Comparison of ENCODE assay signal across 9 mouse cellular contexts in the genomic region with DNA sequence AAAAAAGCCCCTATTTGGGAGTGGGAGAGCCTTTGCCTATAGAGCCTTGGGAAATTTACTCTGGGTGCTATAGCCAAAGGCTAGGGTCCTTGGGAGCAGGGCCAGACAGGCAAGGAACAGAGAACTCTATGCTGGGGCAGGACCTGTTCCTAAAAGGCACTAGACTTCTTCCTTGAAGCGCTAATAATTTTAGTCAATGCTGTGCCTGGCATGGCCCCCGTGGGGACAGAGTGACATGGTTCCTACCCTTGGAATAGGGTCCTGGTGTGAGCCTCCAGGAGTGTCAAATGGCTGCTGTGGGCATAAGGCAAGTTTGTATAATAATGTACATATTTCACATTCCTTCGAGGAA. TPM values are rescaled to one million over a fixed set of nuclear protein-coding genes. Genes with fewer than 3 reads are reported as not detected.
A peak's percentile ranks its signal among the peaks of the same experiment; 100 is the strongest.
DNase-seq lines count a peak whose midpoint lies in the region; ATAC-seq lines count a peak whose summit lies in the region.
"Had no signal": no experiment of that assay in that cellular context is flagged by ENCODE, and none has a peak within 500 bp of the region (broad histone marks: within the 10 kb centered on the region; RNA-seq: fewer than 3 reads in every experiment).

No protein-coding gene starts in this region.

- no peak overlapping the region for H3K9ac ChIP-seq in forebrain, embryonic 15.5 days (replicated peaks)
- H3K9ac ChIP-seq in midbrain, embryonic 11.5 days (ENCODE audit: low read length): no peak overlapping the region
- no peak overlapping the region for H3K9ac ChIP-seq in midbrain, embryonic 14.5 days (replicated peaks; ENCODE audit: low read length)
- peak overlapping the region; percentile 74 for H3K9ac ChIP-seq in intestine, embryonic 16.5 days (ENCODE audit: low read depth, low read length)
- H3K9ac ChIP-seq in neural tube, embryonic 15.5 days (replicated peaks): no peak overlapping the region

- H3K27ac ChIP-seq in forebrain, embryonic 10.5 days: no peak overlapping the region
- H3K27ac ChIP-seq in forebrain, embryonic 15.5 days (replicated peaks): no peak overlapping the region
- H3K27ac ChIP-seq in midbrain, embryonic 11.5 days (ENCODE audit: low read depth, low read length): no peak overlapping the region
- no peak overlapping the region for H3K27ac ChIP-seq in midbrain, embryonic 14.5 days (replicated peaks; ENCODE audit: low read depth, low read length)
- H3K27ac ChIP-seq in intestine, embryonic 16.5 days (ENCODE audit: low read length): no peak overlapping the region
- no peak overlapping the region for H3K27ac ChIP-seq in neural tube, embryonic 15.5 days (replicated peaks)

- H3K4me3 ChIP-seq in forebrain, embryonic 10.5 days: peak overlapping the region; percentile 50
- H3K4me3 ChIP-seq in forebrain, embryonic 15.5 days: no peak overlapping the region
- no peak overlapping the region for H3K4me3 ChIP-seq in midbrain, embryonic 11.5 days (ENCODE audit: low read depth, low read length)
- H3K4me3 ChIP-seq in midbrain, embryonic 14.5 days (replicated peaks; ENCODE audit: low read depth, low read length): no peak overlapping the region
- peak overlapping the region; percentile 55 for H3K4me3 ChIP-seq in intestine, embryonic 16.5 days (ENCODE audit: low read length)
- H3K4me3 ChIP-seq in neural tube, embryonic 15.5 days (replicated peaks): no peak overlapping the region

- no peaks in the 10 kb centered on the region for H3K36me3 ChIP-seq in forebrain, embryonic 10.5 days (replicated peaks)
- no peaks in the 10 kb centered on the region for H3K36me3 ChIP-seq in forebrain, embryonic 15.5 days
- no peaks in the 10 kb centered on the region for H3K36me3 ChIP-seq in midbrain, embryonic 11.5 days (ENCODE audit: control insufficient read depth, insufficient read depth, low read length)
- H3K36me3 ChIP-seq in midbrain, embryonic 14.5 days (ENCODE audit: control insufficient read depth, insufficient read depth, low read length): no peaks in the 10 kb centered on the region
- no peaks in the 10 kb centered on the region for H3K36me3 ChIP-seq in intestine, embryonic 16.5 days (ENCODE audit: control insufficient read depth, insufficient read depth, low read length)
- H3K36me3 ChIP-seq in neural tube, embryonic 15.5 days: no peaks in the 10 kb centered on the region

- no peaks in the 10 kb centered on the region for H3K9me3 ChIP-seq in forebrain, embryonic 10.5 days
- H3K9me3 ChIP-seq in forebrain, embryonic 15.5 days: no peaks in the 10 kb centered on the region
- no peaks in the 10 kb centered on the region for H3K9me3 ChIP-seq in midbrain, embryonic 11.5 days (ENCODE audit: control insufficient read depth, low read length)
- no peaks in the 10 kb centered on the region for H3K9me3 ChIP-seq in midbrain, embryonic 14.5 days (ENCODE audit: control insufficient read depth, low read length)
- H3K9me3 ChIP-seq in intestine, embryonic 16.5 days (ENCODE audit: control insufficient read depth, low read length): no peaks in the 10 kb centered on the region
- H3K9me3 ChIP-seq in neural tube, embryonic 15.5 days (replicated peaks): no peaks in the 10 kb centered on the region

- H3K27me3 ChIP-seq in forebrain, embryonic 10.5 days (ENCODE audit: poor library complexity, severe bottlenecking): no peaks in the 10 kb centered on the region
- no peaks in the 10 kb centered on the region for H3K27me3 ChIP-seq in forebrain, embryonic 15.5 days
- H3K27me3 ChIP-seq in midbrain, embryonic 11.5 days (ENCODE audit: control insufficient read depth, insufficient read depth, low read length): no peaks in the 10 kb centered on the region
- H3K27me3 ChIP-seq in midbrain, embryonic 14.5 days (ENCODE audit: control insufficient read depth, insufficient read depth, low read length): no peaks in the 10 kb centered on the region
- no peaks in the 10 kb centered on the region for H3K27me3 ChIP-seq in intestine, embryonic 16.5 days (replicated peaks; ENCODE audit: control insufficient read depth, insufficient read depth, low read length)
- H3K27me3 ChIP-seq in neural tube, embryonic 15.5 days (replicated peaks): no peaks in the 10 kb centered on the region

- ATAC-seq in forebrain, embryonic 15.5 days (replicated peaks): no peak
- no peak for ATAC-seq in midbrain, embryonic 11.5 days (ENCODE audit: low FRiP score)
- no peak for ATAC-seq in midbrain, embryonic 14.5 days (ENCODE audit: low FRiP score, low TSS enrichment)
- ATAC-seq in intestine, embryonic 16.5 days: peak; percentile 5; the same call in 1 of the 2 replicates
- no peak for ATAC-seq in neural tube, embryonic 15.5 days (ENCODE audit: low FRiP score)
- no peak for ATAC-seq in erythroid progenitor cell, adult 5-6 weeks (replicated peaks; ENCODE audit: low FRiP score, poor library complexity, severe bottlenecking)

- WGBS in forebrain, embryonic 10.5 days: 78% methylated on average over 3 of the region's 3 CpGs
- WGBS in forebrain, embryonic 15.5 days: 78% methylated on average over 3 of the region's 3 CpGs
- WGBS in midbrain, embryonic 11.5 days: 68% methylated on average over 3 of the region's 3 CpGs
- WGBS in midbrain, embryonic 14.5 days: 73% methylated on average over 3 of the region's 3 CpGs
- WGBS in intestine, embryonic 16.5 days: 52% methylated on average over 3 of the region's 3 CpGs
- 63% methylated on average over 3 of the region's 3 CpGs for WGBS in neural tube, embryonic 15.5 days

- no peak for DNase-seq in forebrain, embryonic 10.5 days (ENCODE audit: extremely low spot score, low spot score)
- no peak for DNase-seq in midbrain, embryonic 11.5 days (ENCODE audit: low spot score, missing footprints)
- DNase-seq in midbrain, embryonic 14.5 days: no peak
- no peak for DNase-seq in urinary bladder, postnatal 36 days (ENCODE audit: low spot score in 2 of 2)

- H3K4me2 ChIP-seq in forebrain, embryonic 15.5 days (replicated peaks): no peak overlapping the region
- peak overlapping the region; percentile 37; the same call in 1 of the 2 replicates for H3K4me2 ChIP-seq in midbrain, embryonic 11.5 days
- H3K4me2 ChIP-seq in midbrain, embryonic 14.5 days (ENCODE audit: low read length): no peak overlapping the region
- H3K4me2 ChIP-seq in intestine, embryonic 16.5 days (ENCODE audit: low read depth, low read length): peak overlapping the region; percentile 59
- peak overlapping the region; percentile 47 for H3K4me2 ChIP-seq in neural tube, embryonic 15.5 days

- peaks cover 34% of the 10 kb centered on the region for H3K4me1 ChIP-seq in forebrain, embryonic 10.5 days
- H3K4me1 ChIP-seq in forebrain, embryonic 15.5 days: 0 out of 2 replicates have a peak, but pooled peaks cover 2% of the 10 kb centered on the region
- H3K4me1 ChIP-seq in midbrain, embryonic 11.5 days (ENCODE audit: control insufficient read depth, insufficient read depth, low read length): no peaks in the 10 kb centered on the region
- H3K4me1 ChIP-seq in midbrain, embryonic 14.5 days (ENCODE audit: control insufficient read depth, insufficient read depth, low read length): no peaks in the 10 kb centered on the region
- peaks cover 15% of the 10 kb centered on the region; the same call in 1 of the 2 replicates for H3K4me1 ChIP-seq in intestine, embryonic 16.5 days (ENCODE audit: control insufficient read depth, insufficient read depth, low read length)
- no peaks in the 10 kb centered on the region; the same call in 1 of the 2 replicates for H3K4me1 ChIP-seq in neural tube, embryonic 15.5 days

RNA-seq across cellular contexts. Expression of a gene that starts 0.5 kb away (rescaled TPM):
- polyA plus RNA-seq in forebrain, embryonic 10.5 days (2016; fragmentation: Nextera tagmentation; extraction: Ambion mirVana): 0.69 and 0.77 TPM in 2 replicates
- 0.29 and 0.37 TPM in 2 replicates for polyA plus RNA-seq in forebrain, embryonic 15.5 days (2015; fragmentation: Nextera tagmentation; extraction: Ambion mirVana)
- polyA plus RNA-seq in midbrain, embryonic 11.5 days (2014; fragmentation: Nextera tagmentation; extraction: Ambion mirVana): 0.44 and 0.56 TPM in 2 replicates
- 0.19 and 0.39 TPM in 2 replicates for polyA plus RNA-seq in midbrain, embryonic 14.5 days (2014; fragmentation: Nextera tagmentation; extraction: Ambion mirVana)
- polyA plus RNA-seq in intestine, embryonic 16.5 days (2015; fragmentation: Nextera tagmentation; extraction: Ambion mirVana): 2.2 and 3.7 TPM in 2 replicates
- 0.37 and 0.91 TPM in 2 replicates for polyA plus RNA-seq in neural tube, embryonic 15.5 days (2015; fragmentation: Nextera tagmentation; extraction: Ambion mirVana)
- 15.1 and 15.5 TPM in 2 replicates for total RNA-seq in erythroid progenitor cell, adult 5-6 weeks (2015; ENCODE audit: low replicate concordance)
- 10.1 and 15.4 TPM in 2 replicates for total RNA-seq in erythroid progenitor cell, adult 5-6 weeks (2017; ENCODE audit: low replicate concordance)

RNA-seq across cellular contexts. Expression of a gene that starts 22.5 kb away (rescaled TPM):
- 0.47 and 0.68 TPM in 2 replicates for polyA plus RNA-seq in forebrain, embryonic 10.5 days (2016; fragmentation: Nextera tagmentation; extraction: Ambion mirVana)
- polyA plus RNA-seq in forebrain, embryonic 15.5 days (2015; fragmentation: Nextera tagmentation; extraction: Ambion mirVana): not detected in 2 replicates
- polyA plus RNA-seq in midbrain, embryonic 11.5 days (2014; fragmentation: Nextera tagmentation; extraction: Ambion mirVana): 0.15 TPM in 2 replicates
- 0.39 and 0.49 TPM in 2 replicates for polyA plus RNA-seq in midbrain, embryonic 14.5 days (2014; fragmentation: Nextera tagmentation; extraction: Ambion mirVana)
- 0.18 TPM in 1 of 2 replicates, not detected in the other for polyA plus RNA-seq in intestine, embryonic 16.5 days (2015; fragmentation: Nextera tagmentation; extraction: Ambion mirVana)
- 0.20 and 0.22 TPM in 2 replicates for polyA plus RNA-seq in neural tube, embryonic 15.5 days (2015; fragmentation: Nextera tagmentation; extraction: Ambion mirVana)
- total RNA-seq in erythroid progenitor cell, adult 5-6 weeks (2015; ENCODE audit: low replicate concordance): 2.5 TPM in 1 of 2 replicates, not detected in the other
- not detected in 2 replicates for total RNA-seq in erythroid progenitor cell, adult 5-6 weeks (2017; ENCODE audit: low replicate concordance)
- total RNA-seq: left cerebral cortex, postnatal 10 days had no signal

RNA-seq across cellular contexts. Expression of a gene that starts 29.3 kb away (rescaled TPM):
- 0.12 and 0.15 TPM in 2 replicates for polyA plus RNA-seq in forebrain, embryonic 10.5 days (2016; fragmentation: Nextera tagmentation; extraction: Ambion mirVana)
- polyA plus RNA-seq in forebrain, embryonic 15.5 days (2015; fragmentation: Nextera tagmentation; extraction: Ambion mirVana): 0.06 TPM in 1 of 2 replicates, not detected in the other
- polyA plus RNA-seq in midbrain, embryonic 11.5 days (2014; fragmentation: Nextera tagmentation; extraction: Ambion mirVana): 0.14 TPM in 1 of 2 replicates, not detected in the other
- 0.11 and 0.16 TPM in 2 replicates for polyA plus RNA-seq in midbrain, embryonic 14.5 days (2014; fragmentation: Nextera tagmentation; extraction: Ambion mirVana)
- polyA plus RNA-seq in intestine, embryonic 16.5 days (2015; fragmentation: Nextera tagmentation; extraction: Ambion mirVana): 0.10 and 0.20 TPM in 2 replicates
- 0.17 and 0.36 TPM in 2 replicates for polyA plus RNA-seq in neural tube, embryonic 15.5 days (2015; fragmentation: Nextera tagmentation; extraction: Ambion mirVana)
- not detected in 2 replicates for total RNA-seq in erythroid progenitor cell, adult 5-6 weeks (2015; ENCODE audit: low replicate concordance)
- 0.77 TPM in 1 of 2 replicates, not detected in the other for total RNA-seq in erythroid progenitor cell, adult 5-6 weeks (2017; ENCODE audit: low replicate concordance)

RNA-seq across cellular contexts. Expression of a gene that starts 39.7 kb away (rescaled TPM):
- not detected in 2 replicates for polyA plus RNA-seq in forebrain, embryonic 10.5 days (2016; fragmentation: Nextera tagmentation; extraction: Ambion mirVana)
- polyA plus RNA-seq in forebrain, embryonic 15.5 days (2015; fragmentation: Nextera tagmentation; extraction: Ambion mirVana): not detected in 2 replicates
- not detected in 2 replicates for polyA plus RNA-seq in midbrain, embryonic 11.5 days (2014; fragmentation: Nextera tagmentation; extraction: Ambion mirVana)
- polyA plus RNA-seq in midbrain, embryonic 14.5 days (2014; fragmentation: Nextera tagmentation; extraction: Ambion mirVana): not detected in 2 replicates
- 0.45 and 0.70 TPM in 2 replicates for polyA plus RNA-seq in intestine, embryonic 16.5 days (2015; fragmentation: Nextera tagmentation; extraction: Ambion mirVana)
- 0.05 TPM in 1 of 2 replicates, not detected in the other for polyA plus RNA-seq in neural tube, embryonic 15.5 days (2015; fragmentation: Nextera tagmentation; extraction: Ambion mirVana)
- total RNA-seq in erythroid progenitor cell, adult 5-6 weeks (2015; ENCODE audit: low replicate concordance): not detected in 2 replicates
- not detected in 2 replicates for total RNA-seq in erythroid progenitor cell, adult 5-6 weeks (2017; ENCODE audit: low replicate concordance)
- total RNA-seq: left cerebral cortex, postnatal 10 days had no signal

RNA-seq across cellular contexts. Expression of a gene that starts 45.5 kb away (rescaled TPM):
- 20.7 and 21.6 TPM in 2 replicates for polyA plus RNA-seq in forebrain, embryonic 10.5 days (2016; fragmentation: Nextera tagmentation; extraction: Ambion mirVana)
- polyA plus RNA-seq in forebrain, embryonic 15.5 days (2015; fragmentation: Nextera tagmentation; extraction: Ambion mirVana): 20.2 and 20.3 TPM in 2 replicates
- 18.9 and 19.7 TPM in 2 replicates for polyA plus RNA-seq in midbrain, embryonic 11.5 days (2014; fragmentation: Nextera tagmentation; extraction: Ambion mirVana)
- polyA plus RNA-seq in midbrain, embryonic 14.5 days (2014; fragmentation: Nextera tagmentation; extraction: Ambion mirVana): 15.7 and 19.5 TPM in 2 replicates
- polyA plus RNA-seq in intestine, embryonic 16.5 days (2015; fragmentation: Nextera tagmentation; extraction: Ambion mirVana): 11.7 and 12.9 TPM in 2 replicates
- 13.9 and 14.6 TPM in 2 replicates for polyA plus RNA-seq in neural tube, embryonic 15.5 days (2015; fragmentation: Nextera tagmentation; extraction: Ambion mirVana)
- total RNA-seq in erythroid progenitor cell, adult 5-6 weeks (2015; ENCODE audit: low replicate concordance): 33.1 and 57.3 TPM in 2 replicates
- total RNA-seq in erythroid progenitor cell, adult 5-6 weeks (2017; ENCODE audit: low replicate concordance): 29.0 and 55.1 TPM in 2 replicates

Comparison
In these comparisons a context has a peak if more than half of its experiments do, and no peak if none do; other contexts are left out.
1. H3K4me3 ChIP-seq: peak in forebrain, embryonic 10.5 days (single experiment) and intestine, embryonic 16.5 days (single experiment); none in forebrain, embryonic 15.5 days (single experiment), midbrain, embryonic 11.5 days (single experiment), midbrain, embryonic 14.5 days (single experiment) and neural tube, embryonic 15.5 days (single experiment).
2. H3K4me2 ChIP-seq: peak in midbrain, embryonic 11.5 days (single experiment), intestine, embryonic 16.5 days (single experiment) and neural tube, embryonic 15.5 days (single experiment); none in forebrain, embryonic 15.5 days (single experiment) and midbrain, embryonic 14.5 days (single experiment).